Mouse (Mus musculus) hindbrain, embryonic 15.5 days (tissue): ENCODE measurements around the gene Miga1. TPM values are rescaled to one million over a fixed set of nuclear protein-coding genes. Genes with fewer than 3 reads are reported as not detected.

Experiments used
- ATAC-seq: fragments of 200-750 bp; cut with Nextera tagmentation; 2 replicates; pipeline ENCODE4 v1.8.0; 2017; ENCODE audit warnings: low read depth, moderate number of reproducible peaks, moderate TSS enrichment; ENCODE audit not compliant: low FRiP score
- H3K27ac ChIP-seq: fragments of 300-500 bp; sonication (generic); replicated peaks from 2 replicates; pipeline ENCODE4 v1.5.1; 2015; ENCODE audit warnings: mild to moderate bottlenecking, inconsistent platforms
- H3K27me3 ChIP-seq: fragments of 300-500 bp; sonication (generic); 2 replicates; pipeline ENCODE4 v1.6.1; 2015; ENCODE audit warnings: control low read depth, inconsistent platforms
- H3K36me3 ChIP-seq: fragments of 300-500 bp; sonication (generic); 2 replicates; pipeline ENCODE4 v1.6.1; 2015; ENCODE audit warnings: control low read depth, inconsistent platforms
- H3K4me1 ChIP-seq: fragments of 300-500 bp; sonication (generic); replicated peaks from 2 replicates; pipeline ENCODE4 v1.6.1; 2015; ENCODE audit warnings: control low read depth, inconsistent platforms
- H3K4me2 ChIP-seq: fragments of 300-500 bp; sonication (generic); 2 replicates; pipeline ENCODE4 v1.6.1; 2015; ENCODE audit warnings: moderate library complexity, mild to moderate bottlenecking, inconsistent platforms
- H3K4me3 ChIP-seq: fragments of 300-500 bp; sonication (generic); 2 replicates; pipeline ENCODE4 v1.5.1; 2015; ENCODE audit warnings: mild to moderate bottlenecking, inconsistent platforms
- H3K9ac ChIP-seq: fragments of 300-500 bp; sonication (generic); 2 replicates; pipeline ENCODE4 v1.6.1; 2015; ENCODE audit warnings: inconsistent platforms
- H3K9me3 ChIP-seq: fragments of 300-500 bp; sonication (generic); 2 replicates; pipeline ENCODE4 v1.6.1; 2016; ENCODE audit warnings: control low read depth, inconsistent platforms
- WGBS: fragments of 180-500 bp; shearing (Covaris S2); methylation state at CpG from one replicate; pipeline ENCODE4 v1.1.7; 2015; 5-methylcytosine and 5-hydroxymethylcytosine counted together
- polyA plus RNA-seq: library from polyadenylated mRNA; unstranded; fragments of >200 nt; fragmentation: Nextera tagmentation; extraction: Ambion mirVana; gene quantifications from 2 replicates; pipeline ENCODE4 v1.2.1, GENCODE M21; 2015

The Miga1 gene
- polyA plus RNA-seq, 1 experiment from 2014 or later = 18.3 TPM

- no peaks in the 10 kb centered on the region for H3K9me3 ChIP-seq
- no peak overlapping the region for H3K4me2 ChIP-seq
- H3K4me1 ChIP-seq = no peaks in the 10 kb centered on the region
- ATAC-seq = no peak
- peaks cover 42% of the 10 kb centered on the region for H3K36me3 ChIP-seq
- no peak overlapping the region for H3K4me3 ChIP-seq
- H3K9ac ChIP-seq = no peak overlapping the region
- 96% methylated on average over 5 of the region's 5 CpGs for whole genome bisulfite sequencing
- no peak overlapping the region for H3K27ac ChIP-seq
- no peaks in the 10 kb centered on the region for H3K27me3 ChIP-seq
Measured at GRCm38 (mm10) chr3:152295896-152296295, 44.3 kb downstream of the Miga1 start.

GRCm38 (mm10) chr3:152294400-152294799, 45.8 kb downstream of the Miga1 start:
- no peak overlapping the region for H3K4me3 ChIP-seq
- H3K27ac ChIP-seq = no peak overlapping the region
- H3K27me3 ChIP-seq = no peaks in the 10 kb centered on the region
- H3K4me2 ChIP-seq = no peak overlapping the region
- H3K36me3 ChIP-seq = peaks cover 48% of the 10 kb centered on the region
- H3K4me1 ChIP-seq = no peaks in the 10 kb centered on the region
- WGBS = 84% methylated on average over 3 of the region's 3 CpGs
- H3K9me3 ChIP-seq = no peaks in the 10 kb centered on the region
- ATAC-seq = no peak
- no peak overlapping the region for H3K9ac ChIP-seq

- H3K36me3 ChIP-seq = peaks cover 52% of the 10 kb centered on the region
- ATAC-seq = no peak
- WGBS = 88% methylated on average over 13 of the region's 13 CpGs
- H3K9ac ChIP-seq = no peak overlapping the region
- no peak overlapping the region for H3K4me2 ChIP-seq
- H3K27me3 ChIP-seq = no peaks in the 10 kb centered on the region
- no peak overlapping the region for H3K27ac ChIP-seq
- H3K4me1 ChIP-seq = no peaks in the 10 kb centered on the region
- H3K9me3 ChIP-seq = no peaks in the 10 kb centered on the region
- H3K4me3 ChIP-seq = no peak overlapping the region
Measured at GRCm38 (mm10) chr3:152293530-152294181, 46.6 kb downstream of the Miga1 start.

GRCm38 (mm10) chr3:152291895-152292294, 48.3 kb downstream of the Miga1 start:
- H3K4me2 ChIP-seq = no peak overlapping the region
- no peaks in the 10 kb centered on the region for H3K27me3 ChIP-seq
- no peaks in the 10 kb centered on the region for H3K4me1 ChIP-seq
- H3K4me3 ChIP-seq = no peak overlapping the region
- H3K9me3 ChIP-seq = no peaks in the 10 kb centered on the region
- 89% methylated on average over 6 of the region's 6 CpGs for WGBS
- H3K27ac ChIP-seq = no peak overlapping the region
- H3K9ac ChIP-seq = no peak overlapping the region
- no peak for ATAC-seq
- peaks cover 58% of the 10 kb centered on the region for H3K36me3 ChIP-seq

GRCm38 (mm10) chr3:152290175-152290798, 49.9 kb downstream of the Miga1 start:
- Histone ChIP-seq H3K4me2 (no peak overlapping the region), H3K4me3 (no peak overlapping the region), H3K27ac (no peak overlapping the region), H3K4me1 (no peaks in the 10 kb centered on the region), H3K27me3 (no peaks in the 10 kb centered on the region), H3K36me3 (peaks cover 54% of the 10 kb centered on the region), H3K9me3 (no peaks in the 10 kb centered on the region), H3K9ac (no peak overlapping the region)
- no peak for ATAC-seq
- WGBS = 86% methylated on average over 17 of the region's 17 CpGs

- Histone ChIP-seq H3K27ac (no peak overlapping the region), H3K9ac (no peak overlapping the region), H3K4me2 (no peak overlapping the region), H3K9me3 (no peaks in the 10 kb centered on the region), H3K36me3 (peaks cover 54% of the 10 kb centered on the region), H3K4me3 (no peak overlapping the region), H3K27me3 (no peaks in the 10 kb centered on the region), H3K4me1 (no peaks in the 10 kb centered on the region)
- 80% methylated on average over 4 of the region's 4 CpGs for WGBS
- no peak for ATAC-seq
Measured at GRCm38 (mm10) chr3:152288740-152289139, 51.5 kb downstream of the Miga1 start.

GRCm38 (mm10) chr3:152288276-152288675, 51.9 kb downstream of the Miga1 start:
- no peak overlapping the region for H3K27ac ChIP-seq
- H3K27me3 ChIP-seq = no peaks in the 10 kb centered on the region
- H3K36me3 ChIP-seq = peaks cover 55% of the 10 kb centered on the region
- no peak overlapping the region for H3K4me3 ChIP-seq
- WGBS = 92% methylated on average over 5 of the region's 5 CpGs
- no peak overlapping the region for H3K9ac ChIP-seq
- ATAC-seq = no peak
- H3K9me3 ChIP-seq = no peaks in the 10 kb centered on the region
- H3K4me1 ChIP-seq = no peaks in the 10 kb centered on the region
- H3K4me2 ChIP-seq = no peak overlapping the region

GRCm38 (mm10) chr3:152287810-152288209, 52.4 kb downstream of the Miga1 start:
- Histone ChIP-seq H3K9me3 (no peaks in the 10 kb centered on the region), H3K4me2 (no peak overlapping the region), H3K36me3 (peaks cover 59% of the 10 kb centered on the region), H3K4me1 (no peaks in the 10 kb centered on the region), H3K27me3 (no peaks in the 10 kb centered on the region), H3K27ac (no peak overlapping the region), H3K9ac (no peak overlapping the region), H3K4me3 (no peak overlapping the region)
- WGBS = 86% methylated on average over 9 of the region's 9 CpGs
- ATAC-seq = no peak

GRCm38 (mm10) chr3:152284759-152285158, 55.4 kb downstream of the Miga1 start:
- 95% methylated on average over 5 of the region's 5 CpGs for WGBS
- H3K9ac ChIP-seq = no peak overlapping the region
- H3K27me3 ChIP-seq = no peaks in the 10 kb centered on the region
- H3K27ac ChIP-seq = no peak overlapping the region
- no peak overlapping the region for H3K4me3 ChIP-seq
- peaks cover 66% of the 10 kb centered on the region for H3K36me3 ChIP-seq
- no peaks in the 10 kb centered on the region for H3K9me3 ChIP-seq
- no peak for ATAC-seq
- H3K4me2 ChIP-seq = no peak overlapping the region
- no peaks in the 10 kb centered on the region for H3K4me1 ChIP-seq

GRCm38 (mm10) chr3:152284306-152284705, 55.9 kb downstream of the Miga1 start:
- no peak for ATAC-seq
- Histone ChIP-seq H3K9ac (no peak overlapping the region), H3K27ac (no peak overlapping the region), H3K4me3 (no peak overlapping the region), H3K36me3 (peaks cover 66% of the 10 kb centered on the region), H3K4me1 (no peaks in the 10 kb centered on the region), H3K4me2 (no peak overlapping the region), H3K27me3 (no peaks in the 10 kb centered on the region), H3K9me3 (no peaks in the 10 kb centered on the region)
- 94% methylated on average over 1 of the region's 1 CpGs for WGBS

- Histone ChIP-seq H3K4me2 (no peak overlapping the region), H3K27ac (no peak overlapping the region), H3K4me3 (no peak overlapping the region), H3K9ac (no peak overlapping the region), H3K36me3 (peaks cover 57% of the 10 kb centered on the region), H3K9me3 (no peaks in the 10 kb centered on the region), H3K27me3 (no peaks in the 10 kb centered on the region), H3K4me1 (no peaks in the 10 kb centered on the region)
- WGBS = 40% methylated on average over 3 of the region's 3 CpGs
- no peak for ATAC-seq
Measured at GRCm38 (mm10) chr3:152282126-152282525, 58.1 kb downstream of the Miga1 start.

GRCm38 (mm10) chr3:152278431-152278830, 61.8 kb downstream of the Miga1 start:
- H3K4me3 ChIP-seq = no peak overlapping the region
- no peak for ATAC-seq
- H3K27me3 ChIP-seq = no peaks in the 10 kb centered on the region
- peaks cover 38% of the 10 kb centered on the region for H3K36me3 ChIP-seq
- H3K4me1 ChIP-seq = no peaks in the 10 kb centered on the region
- WGBS = 77% methylated on average over 2 of the region's 2 CpGs
- no peak overlapping the region for H3K9ac ChIP-seq
- H3K4me2 ChIP-seq = no peak overlapping the region
- no peaks in the 10 kb centered on the region for H3K9me3 ChIP-seq
- no peak overlapping the region for H3K27ac ChIP-seq

- no peak overlapping the region for H3K4me2 ChIP-seq
- H3K4me3 ChIP-seq = no peak overlapping the region
- no peak overlapping the region for H3K9ac ChIP-seq
- no peaks in the 10 kb centered on the region for H3K27me3 ChIP-seq
- H3K4me1 ChIP-seq = no peaks in the 10 kb centered on the region
- no peaks in the 10 kb centered on the region for H3K9me3 ChIP-seq
- no peak for ATAC-seq
- WGBS = 93% methylated on average over 2 of the region's 2 CpGs
- H3K27ac ChIP-seq = no peak overlapping the region
- peaks cover 32% of the 10 kb centered on the region for H3K36me3 ChIP-seq
Measured at GRCm38 (mm10) chr3:152277912-152278311, 62.3 kb downstream of the Miga1 start.
